Mouse (Mus musculus): ENCODE data around the gene Crispld2.

Crispld2 gene

DNA sequence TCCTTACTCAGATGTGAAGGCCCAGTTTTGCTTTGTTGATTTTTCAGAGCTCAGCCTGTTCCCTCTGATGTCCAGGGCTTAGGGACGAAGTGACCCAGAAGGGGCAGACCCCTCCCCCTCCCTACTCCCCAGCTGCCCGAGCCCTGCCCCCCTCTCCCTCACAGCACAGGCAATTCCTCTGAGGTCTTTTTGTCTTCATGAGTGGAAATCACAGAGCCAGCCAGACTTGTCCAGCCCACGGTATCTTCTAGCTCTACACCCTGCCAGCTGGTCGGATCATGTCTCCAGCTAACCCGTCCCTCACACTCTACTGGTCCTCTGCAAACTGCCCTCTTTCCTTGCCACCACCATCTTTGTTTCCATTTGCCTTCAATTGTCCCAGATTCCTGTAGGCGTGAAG, 42.2 kb downstream of the Crispld2 start:
- peak in 1 of 2 experiments; percentile 16 for DNase-seq (ENCODE audit: low spot score in 2 of 2)

DNA sequence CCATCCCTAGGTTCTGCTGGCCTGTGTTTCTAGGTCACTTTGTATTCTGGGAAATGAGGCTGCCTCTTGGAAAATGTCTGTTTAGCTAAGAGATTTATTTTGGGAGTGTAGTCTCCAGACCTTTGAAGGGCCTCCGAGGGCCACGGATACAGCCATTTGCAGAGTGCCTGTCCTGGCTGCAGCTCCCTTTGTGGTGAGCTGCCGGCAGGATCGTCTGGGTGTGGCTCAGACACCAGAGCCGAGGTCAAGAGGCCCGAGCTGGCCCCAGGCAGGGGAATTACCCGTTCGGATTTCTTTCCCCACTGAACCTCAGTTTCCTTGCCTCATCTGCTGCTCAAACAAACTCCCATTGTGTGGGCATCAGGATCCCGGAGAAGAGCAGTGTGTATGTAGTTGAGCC, 43.9 kb downstream of the Crispld2 start:
- DNase-seq (ENCODE audit: low spot score in 2 of 2) = no peak

DNA sequence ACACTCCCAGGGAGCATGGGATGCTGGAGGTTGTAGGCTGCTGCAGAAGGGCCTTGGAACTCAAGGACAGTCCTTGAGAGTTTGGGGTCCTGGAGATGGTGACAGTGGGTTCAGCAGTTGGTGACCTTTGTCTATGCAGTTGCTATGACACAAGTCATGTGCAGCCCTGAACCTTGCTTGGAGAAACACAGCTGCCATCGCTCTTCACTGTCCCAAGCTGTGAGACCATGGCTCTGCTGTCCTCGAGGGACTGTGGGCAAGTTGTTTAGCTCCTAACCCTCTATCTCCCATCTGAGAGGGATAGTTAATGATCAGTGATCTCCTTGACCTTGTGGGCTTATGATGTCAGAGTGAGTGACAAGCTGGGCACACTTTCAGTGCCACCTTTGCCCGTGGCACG, 44.3 kb downstream of the Crispld2 start:
- no peak for DNase-seq (ENCODE audit: low spot score in 2 of 2)

DNA sequence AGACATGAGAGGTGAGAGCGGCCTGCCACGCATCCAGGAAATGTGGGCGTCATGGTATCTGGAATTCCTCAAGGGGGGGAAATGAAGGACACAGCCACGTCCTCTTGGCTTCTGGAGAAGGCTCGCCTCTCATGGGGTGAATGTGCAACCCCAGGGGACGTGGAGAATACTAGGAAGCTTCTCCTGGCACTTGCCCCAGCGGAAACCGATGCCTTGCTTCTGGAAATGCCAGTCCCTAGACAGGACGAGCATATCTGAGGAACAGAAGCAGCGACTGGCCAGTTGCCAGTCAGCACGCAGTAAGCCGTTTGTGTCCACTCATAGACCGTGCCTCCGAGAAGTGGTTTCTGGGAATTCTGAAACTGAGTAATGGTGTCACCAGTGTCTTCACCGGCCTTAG, 45.0 kb downstream of the Crispld2 start:
- DNase-seq (ENCODE audit: low spot score in 2 of 2) = no peak

DNA sequence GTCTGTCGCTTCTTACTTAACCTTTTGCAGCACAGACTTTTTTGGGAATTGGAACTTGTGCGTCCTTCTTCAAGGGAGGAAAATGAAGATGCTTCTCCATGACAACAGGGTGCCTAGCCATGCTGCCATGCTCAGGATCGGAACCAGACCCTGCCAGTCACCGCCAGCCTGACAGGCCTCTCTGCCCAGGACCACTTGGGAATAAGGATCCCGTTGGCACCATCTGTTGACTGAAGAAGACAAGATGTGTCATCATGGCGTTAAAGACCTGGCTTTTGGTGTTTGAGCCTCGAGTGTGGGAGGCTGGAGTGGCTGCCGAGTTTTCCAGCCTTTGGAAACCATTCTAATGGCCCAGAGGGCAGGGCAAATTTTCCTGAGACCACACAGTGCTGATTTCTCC, 45.4 kb downstream of the Crispld2 start:
- no peak for DNase-seq (ENCODE audit: low spot score in 2 of 2)

DNA sequence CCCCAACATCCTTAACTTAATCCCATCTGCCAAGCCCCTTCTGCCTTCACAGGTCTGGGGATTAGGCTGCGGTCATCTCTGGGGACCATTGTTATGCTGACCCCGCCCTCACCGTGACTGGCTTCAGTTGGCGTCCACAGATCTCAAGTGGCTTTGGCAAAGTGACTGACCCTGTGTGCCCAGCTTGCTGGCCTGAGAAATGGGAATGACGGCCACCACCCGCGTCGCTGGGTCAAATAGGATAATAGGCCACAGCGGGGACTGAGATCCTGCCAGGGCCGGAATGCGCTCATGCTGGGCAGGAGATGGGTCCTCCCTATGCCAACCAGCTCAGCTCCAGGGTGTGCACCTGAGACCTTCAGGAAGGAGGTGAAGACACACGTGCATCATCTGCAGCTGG, 46.5 kb downstream of the Crispld2 start:
- DNase-seq (ENCODE audit: low spot score in 2 of 2) = no peak

DNA sequence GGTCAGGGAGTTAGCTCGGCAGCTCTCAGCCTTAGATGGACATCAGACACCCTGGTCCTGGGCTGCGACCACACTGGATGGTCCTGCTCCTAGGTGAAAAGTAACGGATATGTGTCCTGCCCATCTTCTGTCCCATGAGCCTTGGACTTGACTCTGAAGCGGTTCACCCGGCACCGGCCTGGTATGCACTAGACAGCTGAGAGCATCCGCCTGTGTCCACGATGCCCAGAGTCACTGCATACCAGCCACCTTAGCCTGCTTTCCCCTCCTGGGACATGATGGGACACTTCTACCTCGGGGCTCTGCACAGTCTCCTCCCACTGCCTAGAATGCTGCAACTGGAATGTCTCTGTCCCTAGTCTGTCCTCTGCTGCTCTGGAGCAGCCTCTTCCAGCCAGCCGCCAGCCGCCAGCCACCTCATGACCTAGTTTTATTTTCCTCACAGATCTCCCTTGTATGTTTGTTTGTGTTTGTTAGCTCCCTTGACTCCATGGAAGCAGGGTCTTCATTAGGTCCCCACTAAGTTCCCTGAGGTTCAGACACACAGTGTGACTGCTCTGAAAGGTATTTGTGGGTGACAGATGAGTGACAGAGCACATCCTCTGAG, 47.2 kb downstream of the Crispld2 start:
- no peak for DNase-seq (ENCODE audit: low spot score in 2 of 2)

DNA sequence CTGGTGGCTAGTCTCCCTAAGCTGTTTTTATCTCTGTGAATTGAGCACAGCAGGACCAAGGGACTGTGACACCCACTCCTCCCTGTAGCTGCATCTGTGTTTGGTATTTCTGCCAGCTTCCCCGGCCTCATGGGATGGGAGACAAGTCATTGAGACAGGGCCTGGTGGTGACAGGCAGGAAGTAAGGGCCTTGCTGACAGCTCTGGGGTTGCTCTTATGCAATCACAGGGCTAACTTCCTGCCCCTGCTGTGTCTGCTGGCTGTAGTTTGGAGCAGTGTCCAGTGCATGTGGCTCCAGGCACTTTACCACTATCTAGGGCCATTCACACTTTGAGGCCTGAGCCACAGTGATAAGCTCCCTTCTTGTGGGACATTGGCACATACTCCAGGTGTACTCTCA, 48.6 kb downstream of the Crispld2 start:
- DNase-seq (ENCODE audit: low spot score in 2 of 2) = peak in 1 of 2 experiments; percentile 29

DNA sequence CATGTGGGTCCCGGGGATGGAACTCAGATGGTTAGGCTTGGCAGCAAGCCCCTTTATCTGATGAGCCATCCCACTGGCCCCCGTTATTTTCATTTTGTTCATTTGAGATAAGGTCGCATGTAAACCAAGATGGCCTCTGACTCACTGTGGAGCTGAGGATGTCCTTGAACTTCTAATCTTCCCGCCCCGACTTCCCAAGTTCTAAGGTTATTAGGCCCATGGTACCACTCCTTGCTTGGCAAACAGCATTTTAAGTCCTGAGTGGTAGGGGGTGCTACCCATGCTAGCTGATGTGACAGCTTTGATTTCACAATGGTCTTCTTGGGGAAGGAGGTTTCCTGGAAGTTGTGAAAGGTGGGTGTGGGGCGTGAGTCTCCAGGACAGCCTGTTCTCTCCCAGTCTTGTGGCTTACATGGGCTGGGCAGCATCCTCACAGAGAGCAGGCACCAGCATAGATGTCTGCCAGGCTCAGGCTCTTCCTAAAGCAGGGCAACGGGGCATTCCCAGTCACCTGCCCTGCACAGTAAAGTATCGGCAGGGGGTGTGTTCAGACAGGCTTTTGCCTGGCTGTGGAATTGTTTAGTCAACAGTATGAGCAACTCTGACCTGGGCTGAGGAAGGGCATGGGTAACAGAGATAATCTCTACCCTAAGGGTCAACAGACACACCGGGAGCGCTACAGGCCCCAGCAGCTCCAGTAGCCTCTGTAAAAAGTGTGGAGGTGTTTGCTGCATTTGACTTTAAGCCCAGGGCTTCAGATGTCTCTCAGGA, 50.5 kb downstream of the Crispld2 start:
- DNase-seq (ENCODE audit: low spot score in 2 of 2) = no peak

DNA sequence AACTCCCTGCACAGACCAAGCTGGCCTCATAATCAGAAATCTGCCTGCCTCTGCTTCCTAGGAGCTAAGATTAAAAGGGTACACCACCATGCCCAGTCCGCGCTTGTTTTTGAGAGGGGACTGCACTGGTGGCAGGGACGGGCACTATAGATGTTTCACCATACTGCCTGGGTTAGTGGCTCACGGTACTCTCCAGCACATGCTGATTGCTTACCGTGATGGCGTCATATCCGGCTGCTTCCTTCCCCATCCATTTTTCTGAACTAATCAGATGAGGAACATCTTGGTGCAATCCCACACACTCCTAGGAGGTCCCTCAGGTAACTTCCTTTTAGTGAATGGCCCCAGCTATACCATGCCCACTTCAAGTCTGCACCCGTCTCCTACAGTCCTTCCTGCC, 52.7 kb downstream of the Crispld2 start:
- DNase-seq (ENCODE audit: low spot score in 2 of 2) = no peak

DNA sequence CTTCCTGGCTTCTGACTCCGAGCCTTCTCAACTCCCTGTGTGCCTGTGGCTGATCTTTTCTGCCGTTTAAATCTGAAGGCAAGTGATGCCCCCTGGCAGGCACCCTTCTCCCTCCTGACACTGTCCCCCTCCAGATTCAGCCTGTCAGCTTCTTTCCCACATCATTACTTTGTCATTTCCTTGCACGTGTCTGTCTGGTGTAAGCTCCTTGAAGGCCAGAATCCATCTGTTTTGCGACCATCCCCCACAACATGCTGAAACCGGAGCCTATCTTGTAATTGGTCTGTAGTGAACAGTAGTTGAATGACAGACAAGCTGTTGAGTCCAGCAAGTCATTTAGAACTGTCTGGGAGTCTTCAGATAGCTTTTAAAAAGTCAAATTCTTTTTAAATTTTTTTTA, 53.2 kb downstream of the Crispld2 start:
- DNase-seq (ENCODE audit: low spot score in 2 of 2) = no peak

DNA sequence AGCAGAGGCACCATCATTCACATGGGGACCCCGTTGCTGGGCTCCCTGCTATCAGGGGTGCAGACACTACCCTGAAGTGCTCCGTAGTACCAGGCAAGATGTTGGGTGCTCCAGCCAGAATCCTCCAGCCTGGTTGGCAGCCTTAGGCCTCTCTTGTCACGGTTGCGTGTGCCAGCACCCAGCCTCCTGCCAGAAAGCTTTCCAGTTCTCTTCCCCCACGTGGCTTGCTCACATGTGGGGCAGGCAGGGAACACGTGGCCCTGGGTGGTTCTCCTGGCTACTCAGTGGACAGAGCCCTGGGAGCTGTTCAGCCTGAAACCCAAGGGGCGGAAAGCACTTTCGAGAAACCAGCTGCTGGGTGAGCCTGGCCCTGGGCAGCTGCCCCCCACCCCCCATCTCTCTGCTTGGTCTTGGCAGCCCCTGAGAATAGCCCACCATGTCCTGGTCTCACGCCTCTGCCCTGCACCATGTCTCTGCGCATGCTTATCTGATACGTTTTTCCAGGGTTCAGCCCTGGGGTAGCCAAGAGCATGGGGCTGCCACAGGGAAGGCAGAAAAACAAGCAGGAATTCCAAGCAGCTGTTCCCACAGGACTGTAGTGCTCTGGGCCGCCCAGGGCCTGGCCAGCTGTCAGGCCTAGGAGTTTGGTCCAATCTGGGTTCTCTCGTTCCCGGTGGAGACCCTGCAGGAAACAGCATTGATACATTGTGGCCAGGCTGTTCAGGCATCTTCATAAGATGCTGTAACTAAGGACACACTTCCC, 54.2 kb downstream of the Crispld2 start:
- DNase-seq (ENCODE audit: low spot score in 2 of 2) = peak; percentile 85 to 88

DNA sequence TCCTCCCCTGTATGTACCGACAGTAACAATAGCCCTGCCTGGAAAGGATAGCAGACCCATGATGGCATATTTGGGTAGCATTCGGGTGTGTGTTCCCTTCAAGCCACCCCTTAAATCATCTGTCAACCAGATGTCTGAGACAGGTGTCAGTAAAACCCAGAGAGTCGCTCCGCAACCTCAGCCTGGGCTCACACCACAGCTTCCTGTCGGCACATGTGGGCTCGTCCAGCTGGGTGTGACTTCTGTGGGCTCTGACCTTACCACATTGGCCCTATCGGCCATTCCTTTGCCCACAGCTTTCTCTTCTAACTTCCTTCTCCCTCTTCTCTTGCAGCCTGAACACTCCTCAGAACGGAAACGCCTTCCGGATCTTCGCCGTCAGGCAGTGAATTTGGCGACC, 57.7 kb downstream of the Crispld2 start:
- no peak for DNase-seq (ENCODE audit: low spot score in 2 of 2)

DNA sequence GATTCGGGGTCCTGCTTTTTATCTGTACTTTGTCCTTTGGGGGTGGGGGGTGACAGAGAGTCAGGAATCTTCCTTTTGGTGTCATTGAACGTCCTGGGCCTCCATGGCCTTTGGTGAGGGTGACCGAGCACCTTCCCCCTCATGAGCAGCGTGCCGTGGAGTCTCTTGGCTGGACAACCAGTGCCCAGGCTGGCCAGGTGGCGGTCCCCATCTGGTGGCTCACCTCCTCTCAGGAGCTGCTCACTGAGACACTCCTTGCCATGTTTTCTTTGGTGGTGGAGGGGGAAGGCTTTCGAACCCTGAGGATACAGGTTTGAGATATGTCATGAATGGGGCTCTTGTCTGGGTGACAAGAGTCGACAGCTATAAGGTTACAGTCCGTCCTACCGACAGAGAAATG, 58.1 kb downstream of the Crispld2 start:
- DNase-seq (ENCODE audit: low spot score in 2 of 2) = no peak

DNA sequence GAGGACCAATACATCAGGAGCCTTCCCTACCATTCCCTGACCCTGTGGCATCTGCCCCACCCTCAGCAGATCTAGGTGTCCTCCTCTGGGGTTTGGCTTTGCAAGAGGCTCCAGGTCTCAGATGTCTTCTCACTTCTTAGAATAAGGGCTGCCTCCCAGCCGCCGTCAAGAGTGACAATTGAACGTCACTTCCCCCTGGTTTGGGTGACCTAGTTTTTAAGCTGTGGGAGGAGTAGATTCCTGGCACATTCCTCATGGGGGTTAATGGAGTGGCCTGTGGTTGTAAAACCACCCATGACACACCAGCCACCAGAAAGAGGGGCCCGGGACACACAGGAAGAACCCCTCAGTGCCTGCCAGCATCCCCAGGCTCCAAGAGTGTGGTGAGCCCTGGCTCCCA, 58.8 kb downstream of the Crispld2 start:
- DNase-seq (ENCODE audit: low spot score in 2 of 2) = no peak

DNA sequence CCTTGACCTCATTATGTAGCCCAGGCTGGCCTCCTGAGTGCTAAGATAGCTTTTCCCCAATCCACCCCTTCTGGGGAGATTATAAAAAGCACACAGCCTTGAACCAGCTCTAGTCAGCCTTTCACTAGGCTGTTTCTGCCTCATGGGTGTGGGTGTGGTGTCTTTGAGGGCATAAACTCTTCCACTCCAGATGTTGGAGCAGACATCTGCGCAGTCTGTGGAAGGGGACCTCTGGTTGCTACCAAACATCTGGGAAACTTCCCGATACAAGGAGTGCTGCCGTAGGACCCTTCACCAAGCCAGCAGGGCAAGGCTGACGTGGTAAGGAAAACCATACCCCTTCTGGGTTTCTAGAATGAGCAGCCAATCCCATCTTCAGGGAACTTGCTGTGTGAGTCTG, 59.7 kb downstream of the Crispld2 start:
- no peak for DNase-seq (ENCODE audit: low spot score in 2 of 2)

DNA sequence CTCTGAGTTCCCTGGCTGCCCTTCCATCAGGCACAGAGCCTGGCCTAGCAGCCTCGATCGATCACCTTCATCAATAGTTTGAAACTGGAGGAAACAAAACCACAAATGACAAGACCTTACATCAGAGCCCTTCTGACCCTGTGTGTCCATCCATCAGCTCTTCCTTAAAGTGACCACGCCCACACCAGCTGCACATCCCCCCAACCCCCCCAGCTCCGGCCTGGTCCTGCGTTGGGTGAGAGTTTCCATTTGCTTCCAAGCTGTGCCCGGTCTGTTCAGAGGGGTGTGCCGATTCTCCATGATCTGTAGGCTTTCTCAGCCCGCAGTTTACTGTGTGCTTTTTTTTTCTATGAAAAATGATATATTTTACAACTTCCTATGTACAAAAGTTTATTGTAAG, 60.1 kb downstream of the Crispld2 start:
- no peak for DNase-seq (ENCODE audit: low spot score in 2 of 2)

DNA sequence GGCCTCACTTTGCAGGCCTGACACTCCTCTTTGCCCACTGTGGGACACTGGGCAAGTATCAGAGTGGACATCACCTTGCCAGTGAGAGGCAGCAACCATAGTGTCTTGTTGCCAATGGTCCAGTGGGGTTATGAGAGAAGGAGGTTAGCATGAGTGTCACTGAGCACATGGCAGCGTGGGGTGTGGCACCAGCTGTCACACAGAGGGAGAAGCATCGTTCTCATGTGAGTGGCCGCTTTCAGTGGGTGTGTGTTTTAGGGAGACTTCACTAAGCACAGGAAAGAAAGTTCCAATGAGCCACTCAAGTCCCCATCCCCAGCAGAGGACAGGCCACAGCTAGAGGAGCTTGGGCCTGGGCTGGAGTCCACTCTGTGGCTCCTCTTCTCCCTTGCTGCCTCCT, 62.6 kb downstream of the Crispld2 start:
- DNase-seq (ENCODE audit: low spot score in 2 of 2) = no peak

DNA sequence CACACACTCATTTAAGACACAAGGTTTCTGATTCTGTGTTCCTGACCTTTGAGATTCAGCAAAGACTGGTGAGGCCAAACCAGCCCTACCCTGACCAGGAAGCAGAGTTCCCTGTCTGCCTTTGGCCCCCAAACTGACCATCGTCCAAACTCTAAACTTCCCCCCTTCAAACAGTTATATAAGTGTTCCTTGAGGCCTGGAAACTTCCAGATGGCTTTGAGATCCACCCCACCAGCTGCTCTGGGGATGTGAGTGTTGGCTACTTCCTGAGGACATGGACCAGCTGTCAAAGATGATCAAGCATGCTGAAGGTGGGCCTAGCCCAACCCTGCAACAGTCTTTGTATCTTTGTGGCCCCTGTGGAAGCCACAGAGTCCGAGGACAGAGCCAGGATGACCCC, 64.8 kb downstream of the Crispld2 start:
- DNase-seq (ENCODE audit: low spot score in 2 of 2) = no peak

DNA sequence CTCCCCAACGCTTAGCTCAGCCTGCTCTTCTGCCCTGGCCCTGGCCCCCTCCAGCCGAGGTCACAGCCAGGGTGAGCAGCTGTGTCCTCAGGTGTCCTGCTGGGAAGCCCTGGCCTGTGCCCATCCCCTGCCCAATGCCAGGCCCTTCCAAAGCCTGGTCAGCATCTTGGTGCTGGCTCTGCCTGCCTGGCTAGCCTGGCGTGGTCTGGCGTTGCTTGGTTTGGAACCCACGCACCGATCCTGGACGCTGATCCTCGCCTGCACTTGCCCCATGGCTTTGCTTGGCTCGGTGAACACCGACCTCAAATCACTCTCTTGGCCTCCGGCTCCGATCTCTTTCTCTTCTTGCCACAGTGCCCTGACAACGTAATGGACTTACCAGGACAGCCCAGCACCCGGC, 70.5 kb downstream of the Crispld2 start:
- no peak for DNase-seq (ENCODE audit: low spot score in 2 of 2)

DNA sequence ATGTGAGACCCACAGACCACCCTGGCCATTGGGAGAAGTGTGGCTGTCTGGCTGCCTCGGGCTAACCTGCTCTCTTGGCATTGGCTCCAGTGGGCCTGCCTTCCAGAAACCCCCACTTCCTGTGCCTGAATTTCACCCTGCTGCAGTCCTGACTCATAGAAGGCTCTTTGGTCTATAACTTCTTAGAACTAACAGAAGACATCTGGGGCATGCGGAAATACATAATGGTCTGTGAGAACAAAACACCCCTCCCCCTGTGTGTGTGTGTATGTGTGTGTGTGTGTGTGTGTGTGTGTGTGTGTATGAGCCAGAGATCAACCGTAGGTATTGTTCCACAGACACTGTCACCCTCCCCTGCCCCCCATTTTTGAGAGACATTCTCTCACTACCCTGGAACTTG, 71.1 kb downstream of the Crispld2 start:
- DNase-seq (ENCODE audit: low spot score in 2 of 2) = no peak

DNA sequence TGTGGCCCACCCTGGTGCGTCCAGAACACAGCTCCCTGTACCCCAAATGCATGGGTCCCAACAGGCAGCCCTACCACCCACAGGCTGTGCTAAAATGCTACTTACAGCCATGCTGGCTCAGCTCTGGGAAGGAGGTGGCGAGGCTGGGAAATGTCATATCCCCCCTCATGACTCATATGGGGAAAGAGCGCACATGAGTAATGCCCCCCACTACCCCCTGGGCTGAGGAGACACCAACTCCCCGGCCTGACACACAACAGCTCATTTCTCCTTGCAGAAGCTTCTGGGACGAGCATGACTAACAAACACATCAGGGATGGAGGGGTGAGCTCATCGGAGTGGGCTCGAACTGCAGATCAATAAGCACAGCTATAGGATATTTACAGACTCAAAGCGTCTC, 73.4 kb downstream of the Crispld2 start:
- no peak for DNase-seq (ENCODE audit: low spot score in 2 of 2)

DNA sequence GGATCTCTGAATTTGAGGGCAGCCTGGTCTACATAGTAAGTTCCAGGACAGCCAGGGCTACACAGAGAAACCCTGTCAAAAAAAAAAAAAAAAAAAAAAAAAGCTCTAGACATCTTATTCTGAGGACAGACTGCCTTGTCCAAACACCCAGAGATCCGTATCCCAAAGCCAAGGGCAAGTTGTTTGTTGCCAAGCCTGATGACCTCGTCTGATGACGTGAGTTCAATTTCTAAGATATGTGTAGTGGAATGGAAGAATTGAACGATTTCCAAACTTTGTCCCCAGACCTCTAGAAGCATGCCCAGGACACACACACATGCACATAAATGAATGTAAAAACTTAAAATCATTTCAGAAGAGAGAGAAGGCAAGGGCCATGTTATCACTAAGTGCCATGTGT, 74.0 kb downstream of the Crispld2 start:
- no peak for DNase-seq (ENCODE audit: low spot score in 2 of 2)

Measured in right cerebral cortex, postnatal 36 days (tissue).